Mouse (Mus musculus): ENCODE measurements around the gene Col15a1.

The Col15a1 gene

DNA sequence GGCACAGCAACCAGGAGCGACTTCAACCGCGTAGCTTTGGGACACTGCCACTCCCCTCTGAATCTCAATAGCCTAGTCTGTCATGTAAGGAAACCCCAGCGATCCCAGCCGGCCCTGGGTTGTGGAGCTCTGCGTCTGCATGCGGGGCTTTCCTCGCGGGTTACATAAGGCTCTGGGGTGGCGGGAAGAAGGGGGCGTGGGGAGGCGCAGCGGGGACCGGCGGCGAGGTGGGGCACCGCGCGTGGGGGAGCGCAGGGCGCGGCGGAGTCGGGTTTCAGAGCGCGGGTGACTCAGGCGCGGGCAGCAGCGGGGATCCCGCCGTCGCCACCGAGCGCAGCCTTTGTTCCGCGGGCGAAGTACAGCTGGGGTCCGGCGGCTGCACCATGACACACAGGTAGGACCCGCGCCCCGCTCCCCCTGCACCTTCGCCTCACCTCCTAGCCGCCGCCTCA lies at the start of gene Col15a1:
Col15a1 (plus strand) TSS at position 193 of the 452 bp plus-strand sequence.
- DNase-seq (ENCODE audit: low spot score in 2 of 2), result no peak

DNA sequence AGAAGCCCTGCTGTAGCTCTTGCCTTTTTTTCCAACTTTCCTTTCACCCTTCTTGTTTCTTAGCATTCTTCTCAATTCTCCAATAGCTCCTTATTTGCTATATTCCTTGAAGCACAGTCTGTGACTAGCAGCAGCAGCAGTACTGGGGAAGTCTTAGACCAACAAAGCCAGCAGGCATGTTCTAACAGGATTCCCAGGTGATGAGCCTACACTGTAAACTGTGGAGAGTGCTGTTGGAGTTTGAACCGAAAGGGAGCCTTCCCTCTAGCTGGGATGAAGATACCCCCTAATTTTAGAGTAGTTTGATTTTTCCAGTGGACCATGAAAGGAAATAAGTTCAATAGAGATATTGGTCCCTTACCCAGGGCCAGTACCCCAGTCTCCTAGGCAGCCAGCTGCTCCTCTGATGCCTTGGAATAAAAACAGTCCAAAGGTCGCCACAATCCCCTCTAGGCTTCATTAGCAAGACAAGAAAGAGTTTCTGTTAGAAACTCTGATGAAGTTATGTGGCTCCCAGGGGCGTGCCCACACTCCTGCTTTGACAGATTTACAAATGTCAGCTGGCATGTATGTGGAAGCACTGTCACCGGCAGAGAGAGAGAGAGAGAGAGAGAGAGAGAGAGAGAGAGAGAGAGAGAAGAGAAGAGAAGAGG lies 46.7 kb upstream of the Col15a1 start:
- no peak for DNase-seq (ENCODE audit: low spot score in 2 of 2)

GRCm38 (mm10) chr4:47161756-47162587 lies 46.0 kb upstream of the Col15a1 start:
- DNase-seq (ENCODE audit: low spot score in 2 of 2), result no peak

GRCm38 (mm10) chr4:47172314-47172713 lies 35.6 kb upstream of the Col15a1 start:
- DNase-seq (ENCODE audit: low spot score in 2 of 2), result no peak

DNA sequence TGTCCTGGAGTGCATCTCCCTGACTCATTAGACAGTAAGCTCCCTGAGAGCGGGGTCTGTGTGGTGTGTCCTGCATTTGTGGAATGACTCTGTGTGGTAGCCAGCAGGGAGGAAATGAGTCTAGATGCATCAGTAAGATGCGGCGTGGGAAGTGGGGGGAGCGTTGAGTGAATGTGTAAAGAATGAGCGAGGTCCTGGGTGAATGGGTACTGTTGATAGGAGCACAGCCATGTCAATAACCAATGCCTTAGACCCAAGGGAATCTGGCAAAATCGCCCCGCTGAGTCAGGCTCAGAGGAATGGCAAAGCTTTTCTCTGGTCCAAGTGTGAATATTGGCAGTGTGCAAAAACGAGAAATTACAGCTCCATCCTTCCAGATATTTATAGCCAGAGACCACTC lies 30.9 kb upstream of the Col15a1 start:
- DNase-seq (ENCODE audit: low spot score in 2 of 2), result no peak

GRCm38 (mm10) chr4:47178261-47178961 lies 29.6 kb upstream of the Col15a1 start:
- no peak for DNase-seq (ENCODE audit: low spot score in 2 of 2)

GRCm38 (mm10) chr4:47179535-47179934 lies 28.4 kb upstream of the Col15a1 start:
- DNase-seq (ENCODE audit: low spot score in 2 of 2), result no peak

GRCm38 (mm10) chr4:47184058-47184661 lies 23.8 kb upstream of the Col15a1 start:
- no peak for DNase-seq (ENCODE audit: low spot score in 2 of 2)

DNA sequence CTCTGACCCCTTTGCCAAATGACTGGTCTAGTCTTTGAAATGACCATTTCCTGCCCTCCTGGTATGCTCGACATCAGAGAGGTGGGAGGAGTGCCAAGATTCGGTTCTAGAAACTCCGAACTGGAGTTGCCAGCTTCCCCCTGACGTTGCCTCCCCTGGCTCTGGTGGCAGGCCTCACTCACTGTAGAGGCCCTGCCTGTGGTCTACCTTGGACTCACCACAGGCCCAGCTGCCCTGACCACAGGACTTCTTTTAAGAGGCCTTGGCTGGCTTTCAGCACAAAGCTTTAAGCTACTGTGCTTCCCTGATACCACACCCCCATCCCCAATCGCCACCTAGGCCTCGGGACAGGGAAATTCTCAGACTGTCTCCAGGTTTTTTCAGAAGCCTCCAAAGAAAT lies 21.4 kb upstream of the Col15a1 start:
- DNase-seq (ENCODE audit: low spot score in 2 of 2), result no peak

GRCm38 (mm10) chr4:47196173-47196572 lies 11.8 kb upstream of the Col15a1 start:
- DNase-seq (ENCODE audit: low spot score in 2 of 2), result no peak

- DNase-seq (ENCODE audit: low spot score in 2 of 2), result no peak
Observed at GRCm38 (mm10) chr4:47203643-47204042, 4.3 kb upstream of the Col15a1 start.

DNA sequence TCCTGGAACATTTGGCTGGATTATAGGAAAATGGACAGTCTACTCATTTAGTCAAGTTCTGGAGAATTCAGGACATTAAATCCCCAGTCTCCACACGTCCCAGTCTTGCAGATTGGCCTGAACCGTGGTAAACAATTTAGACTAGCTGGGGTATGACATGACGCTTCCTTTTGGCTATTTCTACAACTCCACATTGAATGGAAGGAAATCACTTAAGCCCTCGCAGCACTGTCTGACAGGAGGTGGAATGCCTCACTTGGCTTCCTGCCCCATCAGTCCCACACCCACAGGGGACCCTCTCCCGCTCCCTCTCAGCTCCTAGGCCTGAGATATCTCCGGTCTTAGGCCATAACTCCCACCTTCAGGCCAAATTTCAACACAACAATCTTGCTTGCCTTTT lies 2.1 kb upstream of the Col15a1 start:
- DNase-seq (ENCODE audit: low spot score in 2 of 2), result no peak

- DNase-seq (ENCODE audit: low spot score in 2 of 2), result no peak
Observed at GRCm38 (mm10) chr4:47208421-47208991, 545 bp downstream of the Col15a1 start.

DNA sequence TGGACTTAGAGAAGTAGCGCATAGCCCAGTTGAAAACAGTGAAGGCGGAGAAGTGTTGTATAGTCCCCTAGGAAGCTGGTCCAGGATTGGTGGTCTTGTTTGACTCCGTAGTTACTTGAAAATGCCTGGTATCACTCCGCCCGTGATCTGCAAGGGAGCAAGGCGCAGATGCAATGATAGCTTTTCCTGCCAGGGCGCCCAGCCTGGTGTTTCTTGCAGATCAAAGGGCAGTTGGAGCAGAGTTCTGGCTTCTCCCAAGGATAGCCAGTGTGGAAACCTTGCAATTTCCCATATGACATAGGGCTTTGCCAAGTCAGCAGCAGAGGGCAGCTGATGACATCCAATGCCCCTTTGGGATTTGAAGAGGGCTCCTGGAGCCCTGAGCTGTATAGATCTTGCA lies 1.5 kb downstream of the Col15a1 start:
- no peak for DNase-seq (ENCODE audit: low spot score in 2 of 2)

DNA sequence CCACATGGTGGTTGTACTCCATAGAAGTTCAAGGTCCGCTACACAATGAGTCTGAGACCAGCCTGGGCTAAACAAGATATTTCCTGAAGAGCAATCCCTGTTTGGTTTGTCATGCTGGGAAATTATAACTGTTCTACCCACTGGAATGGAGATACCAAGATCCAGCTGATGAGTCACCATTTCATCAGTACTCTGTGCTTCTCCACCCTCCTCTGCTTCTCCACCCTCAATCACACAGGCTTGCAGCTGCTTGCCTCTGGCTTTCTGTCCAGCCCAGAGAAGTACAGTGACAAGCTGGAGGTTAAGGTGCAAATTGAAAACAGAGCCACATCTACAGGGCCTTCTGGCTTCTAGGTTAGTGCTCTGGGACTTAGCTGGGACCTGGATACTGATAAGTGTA lies 10.9 kb downstream of the Col15a1 start:
- no peak for DNase-seq (ENCODE audit: low spot score in 2 of 2)

- no peak for DNase-seq (ENCODE audit: low spot score in 2 of 2)
Observed at GRCm38 (mm10) chr4:47219393-47219792, 11.4 kb downstream of the Col15a1 start.

DNA sequence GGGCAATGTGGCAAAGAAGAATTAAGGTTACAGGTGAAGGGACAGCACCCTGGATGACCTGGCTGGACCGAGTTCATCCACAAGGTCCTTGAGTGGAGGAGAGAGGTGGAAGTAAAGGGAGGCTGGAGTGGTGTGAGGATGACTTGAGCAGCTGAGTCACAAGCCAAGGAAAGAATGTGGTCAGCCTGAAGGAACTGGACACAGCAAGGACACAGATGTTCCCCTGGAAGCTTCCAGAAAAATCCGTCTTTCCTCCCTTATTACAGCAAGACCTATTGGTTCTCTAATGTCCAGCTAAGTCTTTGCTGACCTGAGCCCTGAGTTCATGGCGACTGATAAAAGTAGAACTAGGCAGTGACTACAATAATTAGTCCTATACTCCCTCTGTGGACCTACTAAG lies 12.6 kb downstream of the Col15a1 start:
- no peak for DNase-seq (ENCODE audit: low spot score in 2 of 2)

- no peak for DNase-seq (ENCODE audit: low spot score in 2 of 2)
Observed at GRCm38 (mm10) chr4:47222146-47222545, 14.2 kb downstream of the Col15a1 start.

DNA sequence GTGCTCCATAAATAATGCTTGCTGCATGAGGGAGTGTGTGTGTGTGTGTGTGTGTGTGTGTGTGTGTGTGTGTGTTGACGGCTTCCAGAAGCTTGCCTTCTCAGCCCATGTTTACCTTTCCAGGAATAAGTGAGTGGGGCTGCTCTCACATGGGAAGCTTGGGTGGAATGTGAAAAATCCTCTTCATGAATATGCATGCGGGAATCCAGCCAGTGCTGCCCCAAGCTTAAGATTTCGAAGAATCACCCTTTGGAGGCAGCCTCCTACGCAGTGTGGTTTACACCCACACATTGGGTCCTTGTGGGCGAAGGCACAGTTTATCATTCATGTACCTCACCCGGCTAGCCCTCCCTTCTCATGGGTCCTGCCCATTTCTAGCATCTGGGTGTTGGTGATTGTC lies 18.0 kb downstream of the Col15a1 start:
- DNase-seq (ENCODE audit: low spot score in 2 of 2), result no peak

DNA sequence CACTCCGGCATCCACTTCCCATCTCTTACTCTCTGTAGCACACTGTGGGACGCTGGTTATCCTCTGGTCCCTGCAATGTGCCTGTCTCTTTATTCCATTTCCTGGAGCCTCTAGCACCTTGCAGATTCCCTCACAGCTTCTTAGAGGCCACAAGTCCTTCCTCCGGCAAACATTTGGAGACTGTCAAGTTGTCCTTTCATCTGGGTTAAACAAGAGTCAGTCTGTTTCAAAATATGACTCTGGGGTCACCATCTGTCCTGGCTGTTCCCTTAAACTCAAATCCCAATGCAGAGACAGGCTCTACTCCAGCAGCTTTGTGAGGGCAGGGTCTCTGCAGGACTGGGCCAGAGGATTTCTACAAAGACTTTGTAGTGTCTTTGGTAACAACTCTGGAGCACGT lies 19.1 kb downstream of the Col15a1 start:
- no peak for DNase-seq (ENCODE audit: low spot score in 2 of 2)

- DNase-seq (ENCODE audit: low spot score in 2 of 2), result peak; percentile 56 to 63
Observed at GRCm38 (mm10) chr4:47227756-47228155, 19.8 kb downstream of the Col15a1 start.

GRCm38 (mm10) chr4:47228945-47229344 lies 21.0 kb downstream of the Col15a1 start:
- DNase-seq (ENCODE audit: low spot score in 2 of 2), result no peak

All from frontal cortex, postnatal 14 days (tissue).